ENCODE assay signal across 16 mouse cellular contexts in the genomic region with DNA sequence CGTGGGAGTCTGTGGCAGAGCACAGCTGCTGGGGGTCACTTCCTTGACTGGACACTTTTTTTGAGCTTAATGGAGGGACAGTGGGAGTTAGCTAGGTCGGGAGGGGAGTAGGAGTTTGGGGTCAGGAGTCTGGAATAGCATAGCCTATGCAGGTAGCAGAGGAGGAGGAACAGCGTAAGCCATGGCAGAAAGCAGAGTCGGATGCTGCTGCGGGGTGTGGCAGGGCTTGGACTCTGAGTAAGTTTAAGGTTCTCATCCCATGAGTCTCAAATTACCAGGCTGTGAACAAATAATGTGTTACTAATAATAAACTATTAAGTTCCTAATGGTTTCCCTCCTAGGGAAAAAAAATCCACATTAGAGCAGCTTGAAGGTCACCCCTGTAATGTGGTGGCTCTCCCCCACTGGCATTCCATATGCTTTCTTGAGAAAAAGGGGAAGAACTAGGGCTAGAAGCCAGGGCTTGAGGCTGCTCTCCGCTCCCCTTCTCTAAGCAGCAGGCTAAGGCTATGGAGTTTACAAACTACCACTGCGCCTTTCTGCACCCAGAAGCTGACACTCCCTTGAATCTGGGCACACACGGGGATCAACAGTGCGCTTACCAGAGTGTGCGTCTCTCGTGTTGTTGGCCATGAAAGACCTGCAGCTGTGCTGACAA.
A peak's percentile ranks its signal among the peaks of the same experiment; 100 is the strongest.
DNase-seq lines count a peak whose midpoint lies in the region; ATAC-seq lines count a peak whose summit lies in the region.
"Had no signal": no experiment of that assay in that cellular context is flagged by ENCODE, and none has a peak within 500 bp of the region (broad histone marks: within the 10 kb centered on the region; RNA-seq: fewer than 3 reads in every experiment).

No protein-coding gene starts in this region.

- no peak overlapping the region for H3K27ac ChIP-seq in forebrain, embryonic 15.5 days (replicated peaks)
- no peak overlapping the region for H3K27ac ChIP-seq in forebrain, embryonic 11.5 days (ENCODE audit: low read depth, low read length)
- H3K27ac ChIP-seq: embryonic facial prominence, embryonic 13.5 days; forebrain, embryonic 12.5 days; limb, embryonic 12.5 days; liver, embryonic 14.5 days had no signal

- H3K4me3 ChIP-seq in forebrain, embryonic 15.5 days: no peak overlapping the region
- no peak overlapping the region for H3K4me3 ChIP-seq in forebrain, embryonic 11.5 days (ENCODE audit: low read depth, low read length)
- H3K4me3 ChIP-seq: embryonic facial prominence, embryonic 13.5 days; forebrain, embryonic 12.5 days; limb, embryonic 12.5 days had no signal

- no peaks in the 10 kb centered on the region for H3K9me3 ChIP-seq in forebrain, embryonic 15.5 days
- no peaks in the 10 kb centered on the region for H3K9me3 ChIP-seq in forebrain, embryonic 11.5 days (ENCODE audit: control insufficient read depth, low read length)
- H3K9me3 ChIP-seq: embryonic facial prominence, embryonic 13.5 days; forebrain, embryonic 12.5 days; limb, embryonic 12.5 days had no signal

- H3K4me2 ChIP-seq in forebrain, embryonic 15.5 days (replicated peaks): no peak overlapping the region
- H3K4me2 ChIP-seq in forebrain, embryonic 11.5 days (ENCODE audit: low read depth, low read length, severe bottlenecking): no peak overlapping the region
- H3K4me2 ChIP-seq: embryonic facial prominence, embryonic 13.5 days; forebrain, embryonic 12.5 days; limb, embryonic 12.5 days had no signal

- 0 out of 2 replicates have a peak, but pooled peaks have one; percentile 35 for ATAC-seq in forebrain, embryonic 15.5 days (replicated peaks)
- no peak for ATAC-seq in forebrain, embryonic 11.5 days (replicated peaks; ENCODE audit: low FRiP score)
- ATAC-seq: hindbrain, embryonic 16.5 days; midbrain, embryonic 16.5 days had no signal

- no peak overlapping the region for H3K9ac ChIP-seq in forebrain, embryonic 15.5 days (replicated peaks)
- H3K9ac ChIP-seq in forebrain, embryonic 11.5 days (ENCODE audit: low read length): no peak overlapping the region
- H3K9ac ChIP-seq: embryonic facial prominence, embryonic 13.5 days; forebrain, embryonic 12.5 days; limb, embryonic 12.5 days; liver, embryonic 14.5 days had no signal

- no peak for DNase-seq in forebrain, embryonic 11.5 days (ENCODE audit: low spot score)
- peak; percentile 19 to 31 for DNase-seq in heart, postnatal 10 days
- DNase-seq in heart, adult 8-10 months (ENCODE audit: low spot score): no peak
- peak; percentile 13 for DNase-seq in lung, postnatal 10 days
- no peak for DNase-seq in lung, postnatal 4 days
- no peak for DNase-seq in frontal cortex, postnatal 10 days (ENCODE audit: low spot score in 2 of 2)
- DNase-seq in adrenal gland, postnatal 4 days (ENCODE audit: low spot score in 2 of 2): no peak
- DNase-seq: kidney, adult 11 months; thymus, postnatal 36 days had no signal

- H3K36me3 ChIP-seq in forebrain, embryonic 15.5 days: no peaks in the 10 kb centered on the region
- no peaks in the 10 kb centered on the region for H3K36me3 ChIP-seq in forebrain, embryonic 11.5 days (ENCODE audit: control insufficient read depth, insufficient read depth, low read length)
- H3K36me3 ChIP-seq: embryonic facial prominence, embryonic 13.5 days; forebrain, embryonic 12.5 days; limb, embryonic 12.5 days had no signal

- intact Hi-C loops in heart, postnatal 10 days (cut with DNase I): loop anchor here (5.0 kb wide), 1 partner anchor 266 kb away; no protein-coding TSS in a partner anchor

- WGBS in forebrain, embryonic 15.5 days: 82% methylated on average over 11 of the region's 11 CpGs
- WGBS in forebrain, embryonic 11.5 days: 82% methylated on average over 11 of the region's 11 CpGs

- H3K27me3 ChIP-seq in forebrain, embryonic 15.5 days: no peaks in the 10 kb centered on the region
- H3K27me3 ChIP-seq in forebrain, embryonic 11.5 days (ENCODE audit: control insufficient read depth, insufficient read depth, low read length): no peaks in the 10 kb centered on the region
- H3K27me3 ChIP-seq: embryonic facial prominence, embryonic 13.5 days; forebrain, embryonic 12.5 days; limb, embryonic 12.5 days had no signal

- H3K4me1 ChIP-seq in forebrain, embryonic 15.5 days: no peaks in the 10 kb centered on the region
- no peaks in the 10 kb centered on the region for H3K4me1 ChIP-seq in forebrain, embryonic 11.5 days (replicated peaks; ENCODE audit: control insufficient read depth, insufficient read depth, low read length)
- H3K4me1 ChIP-seq: forebrain, embryonic 12.5 days had no signal

Comparison
In these comparisons a context has a peak if more than half of its experiments do, and no peak if none do; other contexts are left out.
1. DNase-seq: peak in heart, postnatal 10 days (2 of 2) and lung, postnatal 10 days (single experiment); none in forebrain, embryonic 11.5 days (single experiment), heart, adult 8-10 months (single experiment), lung, postnatal 4 days (0 of 2), frontal cortex, postnatal 10 days (0 of 2) and adrenal gland, postnatal 4 days (0 of 2).